Mouse (Mus musculus): ENCODE results near the gene Traip. TPM values are rescaled to one million over a fixed set of nuclear protein-coding genes. Genes with fewer than 3 reads are reported as not detected.

Gene Traip
- total and polyA plus RNA-seq, 2 experiments: 0.18 to 0.21 TPM

DNA sequence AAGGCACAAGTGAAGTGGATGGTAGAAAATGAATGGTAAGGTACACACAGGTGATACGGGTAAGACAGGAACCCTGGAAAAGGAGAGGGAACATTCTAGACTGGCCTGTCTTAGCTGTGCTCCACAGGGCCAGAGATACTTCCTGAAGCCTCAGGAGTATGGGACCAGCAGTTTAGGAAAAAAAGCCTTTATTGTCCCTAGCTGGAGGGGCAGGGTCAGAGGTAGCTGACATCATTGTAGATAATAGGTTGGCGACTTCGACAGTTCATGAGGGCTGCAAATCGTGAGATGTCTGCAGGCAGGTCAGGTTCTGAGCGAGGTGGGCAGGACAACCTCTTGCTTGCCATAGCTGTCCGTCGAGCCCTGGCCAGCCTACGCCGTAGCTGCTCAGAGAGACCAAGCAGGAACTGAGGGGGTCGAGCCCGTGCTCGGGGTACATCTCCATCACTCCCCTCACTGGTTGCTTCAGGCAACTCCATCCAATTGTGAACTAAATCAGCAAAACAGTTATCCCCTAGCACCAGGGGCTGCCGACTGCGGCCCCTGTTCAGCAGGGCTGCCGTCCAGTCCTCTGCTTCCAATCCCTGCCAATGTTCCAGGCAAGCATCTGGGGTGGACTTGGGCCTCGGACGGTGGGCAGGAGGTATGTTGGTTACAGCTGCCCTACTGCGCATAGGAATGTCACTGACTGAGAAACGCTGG is 34.3 kb downstream of the Traip start:
- Histone ChIP-seq H3K79me2 (ENCODE audit: control insufficient read depth, insufficient read depth, low read length) (no peaks in the 10 kb centered on the region), H3K4me1 (ENCODE audit: control insufficient read depth, insufficient read depth, low read length) (peaks cover 10% of the 10 kb centered on the region; the same call in 1 of the 2 replicates), H3K27me3 (ENCODE audit: control insufficient read depth, insufficient read depth, low read length) (no peaks in the 10 kb centered on the region), H3K9ac (ENCODE audit: low read depth, low read length) (peak overlapping the region; percentile 48; the same call in 1 of the 2 replicates), H3K27ac (replicated peaks; ENCODE audit: insufficient read depth, low read depth, low read length) (peak overlapping the region; percentile 64), H3K36me3 (ENCODE audit: control insufficient read depth, insufficient read depth, low read length) (no peaks in the 10 kb centered on the region), H3K4me3 (ENCODE audit: insufficient read depth, low read depth, low read length) (peak overlapping the region; percentile 21; the same call in 1 of the 2 replicates)
- no peak for TF ChIP-seq CTCF (IDR thresholded peaks at IDR 0.05; ENCODE audit: low read depth, low read length)
- TF ChIP-seq POLR2A (IDR thresholded peaks at IDR 0.05; ENCODE audit: extremely low read depth, insufficient read depth, low read length): no peak
- WGBS: 78% methylated on average over 19 of the region's 19 CpGs
- no peak for DNase-seq (ENCODE audit: extremely low read depth, low read depth, low spot score)

- 69% methylated on average over 9 of the region's 9 CpGs for WGBS
- H3K27me3 ChIP-seq (ENCODE audit: control insufficient read depth, insufficient read depth, low read length): no peaks in the 10 kb centered on the region
- no peak for TF ChIP-seq CTCF (IDR thresholded peaks at IDR 0.05; ENCODE audit: low read depth, low read length)
- no peak for TF ChIP-seq POLR2A (IDR thresholded peaks at IDR 0.05; ENCODE audit: extremely low read depth, insufficient read depth, low read length)
- no peak for DNase-seq (ENCODE audit: extremely low read depth, low read depth, low spot score)
- H3K36me3 ChIP-seq (ENCODE audit: control insufficient read depth, insufficient read depth, low read length): no peaks in the 10 kb centered on the region
- no peaks in the 10 kb centered on the region for H3K79me2 ChIP-seq (ENCODE audit: control insufficient read depth, insufficient read depth, low read length)
- peaks cover 10% of the 10 kb centered on the region; the same call in 1 of the 2 replicates for H3K4me1 ChIP-seq (ENCODE audit: control insufficient read depth, insufficient read depth, low read length)
- peak overlapping the region; percentile 65 for H3K4me3 ChIP-seq (ENCODE audit: insufficient read depth, low read depth, low read length)
- peak overlapping the region; percentile 11 for H3K27ac ChIP-seq (replicated peaks; ENCODE audit: insufficient read depth, low read depth, low read length)
- H3K9ac ChIP-seq (ENCODE audit: low read depth, low read length): peak overlapping the region; percentile 48; the same call in 1 of the 2 replicates
These were observed 34.8 kb downstream of the Traip start for GRCm38 (mm10) chr9:107984754-107985055.

DNA sequence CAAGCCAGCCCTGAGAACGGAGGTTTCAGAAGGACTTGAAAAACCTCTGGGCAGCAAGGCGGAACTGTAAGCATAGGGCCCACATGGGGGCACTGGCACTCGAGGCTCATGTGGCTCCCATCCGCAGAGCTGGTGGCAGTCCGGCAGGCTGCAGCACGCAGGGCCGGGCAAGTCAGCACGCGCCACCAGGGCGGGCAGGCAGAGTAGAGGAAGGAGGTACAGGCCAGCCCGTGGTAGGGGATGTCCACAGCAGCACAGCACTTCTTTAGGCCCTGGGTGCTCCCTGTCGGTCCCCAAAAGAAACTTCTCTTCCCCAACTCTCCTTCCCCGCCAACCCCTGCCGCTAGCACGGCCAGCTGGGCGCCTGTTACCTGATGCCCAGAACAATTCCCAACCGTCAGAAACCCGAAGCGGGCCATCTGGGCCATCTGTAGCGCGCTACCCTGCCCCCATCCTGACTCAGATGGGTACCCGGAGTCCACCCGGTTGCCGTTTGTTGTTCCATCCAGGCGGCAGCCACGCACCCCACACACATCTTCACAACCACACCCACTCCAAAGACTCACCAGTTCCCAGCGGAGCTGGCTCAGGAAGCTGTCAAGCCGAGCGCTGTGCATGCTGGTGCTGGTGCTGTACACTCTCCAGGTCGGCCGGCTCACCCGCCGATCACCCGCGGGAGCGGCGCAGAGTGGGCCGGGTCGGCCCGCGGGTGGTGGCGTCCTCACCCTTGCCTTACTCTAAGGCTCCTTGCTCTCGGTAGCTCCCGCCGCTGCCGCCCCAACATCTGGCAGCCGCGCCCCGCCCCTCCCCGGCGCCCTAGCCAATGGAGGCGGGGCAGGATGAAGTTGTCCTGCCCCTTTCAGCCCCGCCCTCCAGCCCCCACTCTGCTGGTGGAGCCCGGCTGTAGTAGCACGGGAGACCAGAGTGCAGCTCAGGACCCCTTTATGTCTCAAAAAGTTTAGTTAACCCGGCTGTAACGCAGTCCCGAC is 35.5 kb downstream of the Traip start, which contains the start of gene Inka1:
Gene Inka1, minus strand, starts transcription at position 749 of the 989 bp plus-strand sequence.
- TF ChIP-seq CTCF (IDR thresholded peaks at IDR 0.05; ENCODE audit: low read depth, low read length) (no peak), POLR2A (IDR thresholded peaks at IDR 0.05; ENCODE audit: extremely low read depth, insufficient read depth, low read length) (0 out of 2 replicates have a peak, but pooled peaks have one; percentile 38)
- Histone ChIP-seq H3K36me3 (ENCODE audit: control insufficient read depth, insufficient read depth, low read length) (no peaks in the 10 kb centered on the region), H3K27ac (replicated peaks; ENCODE audit: insufficient read depth, low read depth, low read length) (peak within 1 kb of the TSS; percentile 11), H3K27me3 (ENCODE audit: control insufficient read depth, insufficient read depth, low read length) (no peaks in the 10 kb centered on the region), H3K79me2 (ENCODE audit: control insufficient read depth, insufficient read depth, low read length) (no peaks in the 10 kb centered on the region), H3K9ac (ENCODE audit: low read depth, low read length) (peak within 1 kb of the TSS; percentile 48), H3K4me1 (ENCODE audit: control insufficient read depth, insufficient read depth, low read length) (peaks cover 10% of the 10 kb centered on the region; the same call in 1 of the 2 replicates), H3K4me3 (ENCODE audit: insufficient read depth, low read depth, low read length) (peak within 1 kb of the TSS; percentile 65)
- 9% methylated on average over 58 of the region's 58 CpGs for WGBS
- DNase-seq (ENCODE audit: extremely low read depth, low read depth, low spot score): peak; percentile 27

DNA sequence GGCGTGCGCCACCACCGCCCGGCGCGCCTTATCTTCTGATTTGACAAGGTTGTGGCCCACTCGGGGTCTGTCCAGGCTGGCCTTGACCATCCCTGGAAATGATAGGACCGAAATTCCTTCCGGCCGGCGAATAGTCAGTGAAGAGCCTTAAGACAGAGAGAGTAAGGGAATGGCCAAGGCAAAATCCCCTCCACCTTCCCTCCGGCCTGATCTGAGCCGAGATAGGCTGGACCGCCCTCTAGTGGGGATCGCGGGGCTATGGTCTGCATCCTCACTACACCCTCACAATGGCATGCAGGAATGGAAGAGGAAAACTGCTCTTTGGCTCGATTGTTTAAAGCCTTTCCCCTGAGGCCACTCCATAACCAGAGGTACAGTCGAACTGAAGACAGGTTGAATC is 36.4 kb downstream of the Traip start:
- no peak overlapping the region for H3K9ac ChIP-seq (ENCODE audit: low read depth, low read length)

GRCm38 (mm10) chr9:107987950-107988349 is 38.0 kb downstream of the Traip start:
- Histone ChIP-seq H3K79me2 (ENCODE audit: control insufficient read depth, insufficient read depth, low read length) (no peaks in the 10 kb centered on the region), H3K4me1 (ENCODE audit: control insufficient read depth, insufficient read depth, low read length) (peaks cover 2% of the 10 kb centered on the region; the same call in 1 of the 2 replicates), H3K4me3 (ENCODE audit: insufficient read depth, low read depth, low read length) (no peak overlapping the region), H3K9ac (ENCODE audit: low read depth, low read length) (no peak overlapping the region), H3K27me3 (ENCODE audit: control insufficient read depth, insufficient read depth, low read length) (no peaks in the 10 kb centered on the region), H3K36me3 (ENCODE audit: control insufficient read depth, insufficient read depth, low read length) (no peaks in the 10 kb centered on the region), H3K27ac (replicated peaks; ENCODE audit: insufficient read depth, low read depth, low read length) (no peak overlapping the region)
- DNase-seq (ENCODE audit: extremely low read depth, low read depth, low spot score): no peak
- 81% methylated on average over 3 of the region's 3 CpGs for WGBS
- TF ChIP-seq POLR2A (IDR thresholded peaks at IDR 0.05; ENCODE audit: extremely low read depth, insufficient read depth, low read length): no peak
- TF ChIP-seq CTCF (IDR thresholded peaks at IDR 0.05; ENCODE audit: low read depth, low read length): no peak

More for the DNA sequence above, 36.4 kb downstream of the Traip start:
- peak; percentile 97 for TF ChIP-seq CTCF (IDR thresholded peaks at IDR 0.05; ENCODE audit: low read depth, low read length)
- TF ChIP-seq POLR2A (IDR thresholded peaks at IDR 0.05; ENCODE audit: extremely low read depth, insufficient read depth, low read length): no peak
- Histone ChIP-seq H3K27me3 (ENCODE audit: control insufficient read depth, insufficient read depth, low read length) (no peaks in the 10 kb centered on the region), H3K27ac (replicated peaks; ENCODE audit: insufficient read depth, low read depth, low read length) (no peak overlapping the region), H3K4me1 (ENCODE audit: control insufficient read depth, insufficient read depth, low read length) (peaks cover 7% of the 10 kb centered on the region; the same call in 1 of the 2 replicates), H3K36me3 (ENCODE audit: control insufficient read depth, insufficient read depth, low read length) (no peaks in the 10 kb centered on the region), H3K4me3 (ENCODE audit: insufficient read depth, low read depth, low read length) (0 out of 2 replicates have a peak overlapping the region, but pooled peaks have one; percentile 21), H3K79me2 (ENCODE audit: control insufficient read depth, insufficient read depth, low read length) (no peaks in the 10 kb centered on the region)
- peak; percentile 52 for DNase-seq (ENCODE audit: extremely low read depth, low read depth, low spot score)
- WGBS: 8% methylated on average over 18 of the region's 18 CpGs

Data from liver, adult 2 months (tissue).